Mouse (Mus musculus) heart, embryonic 10.5 days (tissue): ENCODE data around the gene H2-T24. TPM values are rescaled to one million over a fixed set of nuclear protein-coding genes. Genes with fewer than 3 reads are reported as not detected.
A peak's percentile ranks its signal among the peaks of the same experiment; 100 is the strongest.
"Not testable (repeated sequence)": the region's sequence is repeated elsewhere in the genome, so short reads cannot be mapped to it uniquely, and the experiment has no call there.

Experiments
- DNase-seq: peaks from one replicate; pipeline ENCODE4 v3.0.0-alpha.2; 2017; ENCODE audit warnings: low spot score
- H3K27ac ChIP-seq: fragments of 300-500 bp; sonication (generic); 2 replicates; pipeline ENCODE4 v1.5.1; 2016; ENCODE audit warnings: mild to moderate bottlenecking
- H3K27me3 ChIP-seq: fragments of 300-500 bp; sonication (generic); 2 replicates; pipeline ENCODE4 v1.6.1; 2016; ENCODE audit warnings: mild to moderate bottlenecking; ENCODE audit not compliant: poor library complexity, insufficient read depth, severe bottlenecking
- H3K36me3 ChIP-seq: fragments of 300-500 bp; sonication (generic); 2 replicates; pipeline ENCODE4 v1.6.1; 2016; ENCODE audit warnings: mild to moderate bottlenecking, moderate library complexity
- H3K4me1 ChIP-seq: fragments of 300-500 bp; sonication (generic); 2 replicates; pipeline ENCODE4 v1.6.1; 2016; ENCODE audit warnings: mild to moderate bottlenecking
- H3K4me3 ChIP-seq: fragments of 300-500 bp; sonication (generic); 2 replicates; pipeline ENCODE4 v1.5.1; 2016; ENCODE audit warnings: mild to moderate bottlenecking, moderate library complexity
- H3K9me3 ChIP-seq: fragments of 300-500 bp; sonication (generic); 2 replicates; pipeline ENCODE4 v1.6.1; 2016; ENCODE audit warnings: mild to moderate bottlenecking, moderate library complexity
- WGBS: fragments of 180-500 bp; shearing (Covaris S2); methylation state at CpG from one replicate; pipeline ENCODE4 v1.1.7; 2016; 5-methylcytosine and 5-hydroxymethylcytosine counted together
- polyA plus RNA-seq: library from polyadenylated mRNA; unstranded; fragments of >200 nt; fragmentation: Nextera tagmentation; extraction: Ambion mirVana; gene quantifications from 2 replicates; pipeline ENCODE4 v1.2.1, GENCODE M21; 2016

The H2-T24 gene
- polyA plus RNA-seq, 1 experiment from 2014 or later = 2.5 TPM

GRCm38 (mm10) chr17:36031583-36032331, 11.4 kb upstream of the H2-T24 start:
- not testable (repeated sequence) for DNase-seq, H3K27ac ChIP-seq
- WGBS = 4% methylated on average over 40 of the region's 40 CpGs

GRCm38 (mm10) chr17:36030703-36031582, 10.6 kb upstream of the H2-T24 start:
- DNase-seq, H3K36me3 ChIP-seq, H3K9me3 ChIP-seq, H3K27ac ChIP-seq: not testable (repeated sequence)
- WGBS = 55% methylated on average over 8 of the region's 8 CpGs
- H3K4me3 ChIP-seq = peak overlapping the region; percentile 60
- H3K27me3 ChIP-seq = peaks cover 13% of the 10 kb centered on the region
- H3K4me1 ChIP-seq = peaks cover 11% of the 10 kb centered on the region; the same call in 1 of the 2 replicates

More at GRCm38 (mm10) chr17:36031583-36032331, 11.4 kb upstream of the H2-T24 start:
- H3K36me3 ChIP-seq, H3K9me3 ChIP-seq: not testable (repeated sequence)
- peaks cover 13% of the 10 kb centered on the region for H3K27me3 ChIP-seq
- H3K4me1 ChIP-seq = peaks cover 11% of the 10 kb centered on the region; the same call in 1 of the 2 replicates
- peak overlapping the region; percentile 60 for H3K4me3 ChIP-seq

- H3K9me3 ChIP-seq, H3K36me3 ChIP-seq, H3K4me3 ChIP-seq, H3K27ac ChIP-seq, DNase-seq: not testable (repeated sequence)
- Histone ChIP-seq H3K27me3 (peaks cover 13% of the 10 kb centered on the region), H3K4me1 (peaks cover 12% of the 10 kb centered on the region; the same call in 1 of the 2 replicates)
- WGBS = 71% methylated on average over 4 of the region's 4 CpGs
Observed at GRCm38 (mm10) chr17:36030046-36030702, 9.8 kb upstream of the H2-T24 start.

- H3K4me3 ChIP-seq = no peak overlapping the region
- H3K9me3 ChIP-seq = no peaks in the 10 kb centered on the region
- peaks cover 13% of the 10 kb centered on the region for H3K27me3 ChIP-seq
- no peaks in the 10 kb centered on the region for H3K36me3 ChIP-seq
- WGBS = 86% methylated on average over 7 of the region's 7 CpGs
- peaks cover 16% of the 10 kb centered on the region; the same call in 1 of the 2 replicates for H3K4me1 ChIP-seq
- H3K27ac ChIP-seq = no peak overlapping the region
- no peak for DNase-seq
Observed at GRCm38 (mm10) chr17:36028879-36029619, 8.7 kb upstream of the H2-T24 start.

- DNase-seq = no peak
- no peak overlapping the region for H3K27ac ChIP-seq
- H3K36me3 ChIP-seq = no peaks in the 10 kb centered on the region
- peaks cover 21% of the 10 kb centered on the region; the same call in 1 of the 2 replicates for H3K4me1 ChIP-seq
- no peaks in the 10 kb centered on the region for H3K9me3 ChIP-seq
- H3K27me3 ChIP-seq = peaks cover 12% of the 10 kb centered on the region
- WGBS = 93% methylated on average over 4 of the region's 4 CpGs
- no peak overlapping the region for H3K4me3 ChIP-seq
Observed at GRCm38 (mm10) chr17:36027663-36028062, 7.3 kb upstream of the H2-T24 start.

- no peaks in the 10 kb centered on the region for H3K27me3 ChIP-seq
- H3K36me3 ChIP-seq = no peaks in the 10 kb centered on the region
- H3K9me3 ChIP-seq = no peaks in the 10 kb centered on the region
- no peak overlapping the region for H3K27ac ChIP-seq
- WGBS = 52% methylated on average over 4 of the region's 4 CpGs
- H3K4me3 ChIP-seq = no peak overlapping the region
- DNase-seq = no peak
- H3K4me1 ChIP-seq = peaks cover 15% of the 10 kb centered on the region; the same call in 1 of the 2 replicates
Observed at GRCm38 (mm10) chr17:36025901-36026300, 5.5 kb upstream of the H2-T24 start.

- H3K27ac ChIP-seq = no peak overlapping the region
- H3K4me3 ChIP-seq = no peak overlapping the region
- 53% methylated on average over 5 of the region's 5 CpGs for WGBS
- peaks cover 20% of the 10 kb centered on the region for H3K4me1 ChIP-seq
- H3K9me3 ChIP-seq = no peaks in the 10 kb centered on the region
- no peaks in the 10 kb centered on the region for H3K36me3 ChIP-seq
- DNase-seq = no peak
- H3K27me3 ChIP-seq = no peaks in the 10 kb centered on the region
Observed at GRCm38 (mm10) chr17:36025197-36025596, 4.8 kb upstream of the H2-T24 start.

- no peak for DNase-seq
Observed at GRCm38 (mm10) chr17:36023710-36024654, 3.6 kb upstream of the H2-T24 start.

GRCm38 (mm10) chr17:36022922-36023321, 2.6 kb upstream of the H2-T24 start:
- Histone ChIP-seq H3K27ac (no peak overlapping the region), H3K4me3 (no peak overlapping the region), H3K9me3 (no peaks in the 10 kb centered on the region), H3K36me3 (no peaks in the 10 kb centered on the region), H3K4me1 (peaks cover 25% of the 10 kb centered on the region), H3K27me3 (no peaks in the 10 kb centered on the region)
- no peak for DNase-seq
- WGBS = 88% methylated on average over 6 of the region's 6 CpGs

More at GRCm38 (mm10) chr17:36023710-36024654, 3.6 kb upstream of the H2-T24 start:
- Histone ChIP-seq H3K27me3 (no peaks in the 10 kb centered on the region), H3K27ac (no peak overlapping the region), H3K4me3 (no peak overlapping the region), H3K36me3 (no peaks in the 10 kb centered on the region), H3K9me3 (no peaks in the 10 kb centered on the region), H3K4me1 (peaks cover 25% of the 10 kb centered on the region)
- 57% methylated on average over 9 of the region's 9 CpGs for WGBS

GRCm38 (mm10) chr17:36022098-36022497, 1.7 kb upstream of the H2-T24 start:
- Histone ChIP-seq H3K27me3 (no peaks in the 10 kb centered on the region), H3K4me3 (no peak overlapping the region), H3K4me1 (peaks cover 25% of the 10 kb centered on the region), H3K9me3 (no peaks in the 10 kb centered on the region), H3K27ac (no peak overlapping the region), H3K36me3 (no peaks in the 10 kb centered on the region)
- 89% methylated on average over 9 of the region's 9 CpGs for WGBS
- no peak for DNase-seq

- whole genome bisulfite sequencing = 83% methylated on average over 1 of the region's 1 CpGs
- Histone ChIP-seq H3K4me3 (peak overlapping the region; percentile 42; the same call in 1 of the 2 replicates), H3K4me1 (peaks cover 25% of the 10 kb centered on the region), H3K27me3 (no peaks in the 10 kb centered on the region), H3K27ac (no peak overlapping the region; the same call in 1 of the 2 replicates), H3K36me3 (no peaks in the 10 kb centered on the region), H3K9me3 (no peaks in the 10 kb centered on the region)
- DNase-seq = no peak
Observed at GRCm38 (mm10) chr17:36021309-36021708, 949 bp upstream of the H2-T24 start.
